Comparison of ENCODE assay signal across 29 mouse cellular contexts in genomic region chr12:21168149-21168548, GRCm38 (mm10).
DNase-seq lines count a peak whose midpoint lies in the region; ATAC-seq and TF ChIP-seq lines count a peak whose summit lies in the region.
"Had no signal": no experiment of that assay in that cellular context is flagged by ENCODE, and none has a peak within 500 bp of the region (broad histone marks: within the 10 kb centered on the region; RNA-seq: fewer than 3 reads in every experiment).

No protein-coding gene starts in this region.

- peaks cover 15% of the 10 kb centered on the region for H3K36me3 ChIP-seq in heart, embryonic 10.5 days
- H3K36me3 ChIP-seq in heart, embryonic 15.5 days: no peaks in the 10 kb centered on the region
- H3K36me3 ChIP-seq in liver, postnatal 0 days (replicated peaks; ENCODE audit: insufficient read depth, low read length): no peaks in the 10 kb centered on the region; the same call in none of the 2 replicates
- no peaks in the 10 kb centered on the region for H3K36me3 ChIP-seq in ES-Bruce4 (ENCODE audit: control insufficient read depth, insufficient read depth, low read length, poor library complexity, severe bottlenecking)
- H3K36me3 ChIP-seq: G1E; intestine, embryonic 15.5 days; liver, embryonic 15.5 days had no signal

- intact Hi-C loops in heart, postnatal 36 days (cut with DNase I): loop anchor here (5.0 kb wide), 1 partner anchor 56 kb away; no protein-coding TSS in a partner anchor
- intact Hi-C loops in heart, postnatal 10 days (cut with DNase I): no loop called here

- no peak for TF ChIP-seq POLR2A in ES-Bruce4 (IDR thresholded peaks at IDR 0.05; ENCODE audit: insufficient read depth, low read length)

- H3K27me3 ChIP-seq in heart, embryonic 10.5 days (ENCODE audit: insufficient read depth, poor library complexity, severe bottlenecking): no peaks in the 10 kb centered on the region
- H3K27me3 ChIP-seq in heart, embryonic 15.5 days: no peaks in the 10 kb centered on the region
- H3K27me3 ChIP-seq in liver, postnatal 0 days (ENCODE audit: insufficient read depth, low read length): no peaks in the 10 kb centered on the region
- H3K27me3 ChIP-seq in ES-Bruce4 (ENCODE audit: control insufficient read depth, insufficient read depth, low read length, poor library complexity, severe bottlenecking): no peaks in the 10 kb centered on the region
- H3K27me3 ChIP-seq: embryonic facial prominence, embryonic 12.5 days; hindbrain, embryonic 12.5 days; intestine, embryonic 15.5 days; limb, embryonic 13.5 days; liver, embryonic 15.5 days; stomach, embryonic 15.5 days had no signal

- no peak overlapping the region for H3K9ac ChIP-seq in heart, embryonic 15.5 days
- H3K9ac ChIP-seq in liver, postnatal 0 days (replicated peaks): no peak overlapping the region
- no peak overlapping the region for H3K9ac ChIP-seq in ES-Bruce4 (ENCODE audit: low read depth, poor library complexity, severe bottlenecking)
- H3K9ac ChIP-seq: embryonic facial prominence, embryonic 12.5 days; hindbrain, embryonic 12.5 days; intestine, embryonic 15.5 days; limb, embryonic 13.5 days; liver, embryonic 15.5 days; stomach, embryonic 15.5 days had no signal

- H3K4me3 ChIP-seq in heart, embryonic 10.5 days: no peak overlapping the region
- H3K4me3 ChIP-seq in heart, embryonic 15.5 days: no peak overlapping the region
- H3K4me3 ChIP-seq in liver, postnatal 0 days (ENCODE audit: low read depth, low read length): no peak overlapping the region
- H3K4me3 ChIP-seq in ES-Bruce4 (ENCODE audit: low read depth, low read length): no peak overlapping the region
- H3K4me3 ChIP-seq: embryonic facial prominence, embryonic 12.5 days; hindbrain, embryonic 12.5 days; intestine, embryonic 15.5 days; layer of hippocampus, adult 2 months; limb, embryonic 13.5 days; liver, embryonic 15.5 days; stomach, embryonic 15.5 days had no signal

- peaks cover 63% of the 10 kb centered on the region for H3K4me1 ChIP-seq in heart, embryonic 10.5 days
- H3K4me1 ChIP-seq in heart, embryonic 15.5 days (replicated peaks): peaks cover 55% of the 10 kb centered on the region
- peaks cover 18% of the 10 kb centered on the region for H3K4me1 ChIP-seq in liver, postnatal 0 days (ENCODE audit: insufficient read depth)
- peaks cover 14% of the 10 kb centered on the region for H3K4me1 ChIP-seq in ES-Bruce4 (ENCODE audit: control insufficient read depth, insufficient read depth, low read length)

- H3K9me3 ChIP-seq in heart, embryonic 10.5 days: no peaks in the 10 kb centered on the region
- H3K9me3 ChIP-seq in heart, embryonic 15.5 days (replicated peaks): no peaks in the 10 kb centered on the region
- H3K9me3 ChIP-seq in liver, postnatal 0 days (ENCODE audit: low read length): no peaks in the 10 kb centered on the region
- H3K9me3 ChIP-seq in ES-Bruce4 (replicated peaks; ENCODE audit: control insufficient read depth, insufficient read depth, low read length, poor library complexity, severe bottlenecking): no peaks in the 10 kb centered on the region
- H3K9me3 ChIP-seq: embryonic facial prominence, embryonic 12.5 days; intestine, embryonic 15.5 days; limb, embryonic 13.5 days; liver, embryonic 15.5 days; stomach, embryonic 15.5 days had no signal

- no peak for TF ChIP-seq EP300 in liver, postnatal 0 days (IDR thresholded peaks at IDR 0.05; ENCODE audit: low read depth)
- no peak for TF ChIP-seq EP300 in ES-Bruce4 (IDR thresholded peaks at IDR 0.05; ENCODE audit: insufficient read depth, low read depth, low read length)

- WGBS in heart, embryonic 10.5 days: 60% methylated on average over 6 of the region's 6 CpGs
- 54% methylated on average over 6 of the region's 6 CpGs for WGBS in heart, embryonic 15.5 days
- 63% methylated on average over 6 of the region's 6 CpGs for WGBS in liver, postnatal 0 days (ENCODE audit: insufficient replicate concordance)

- peak overlapping the region; percentile 81; the same call in 1 of the 2 replicates for H3K27ac ChIP-seq in heart, embryonic 10.5 days
- peak overlapping the region; percentile 10 for H3K27ac ChIP-seq in heart, embryonic 15.5 days
- peak overlapping the region; percentile 91 for H3K27ac ChIP-seq in liver, postnatal 0 days (ENCODE audit: low read depth)
- peak overlapping the region; percentile 90 for H3K27ac ChIP-seq in ES-Bruce4 (ENCODE audit: insufficient read depth, low read length)
- H3K27ac ChIP-seq: embryonic facial prominence, embryonic 12.5 days; hindbrain, embryonic 12.5 days; hindbrain, postnatal 0 days; intestine, embryonic 15.5 days; layer of hippocampus, adult 2 months; limb, embryonic 13.5 days; liver, embryonic 15.5 days; stomach, embryonic 15.5 days had no signal

- peak overlapping the region; percentile 13; the same call in 1 of the 2 replicates for H3K4me2 ChIP-seq in heart, embryonic 15.5 days
- H3K4me2 ChIP-seq in liver, postnatal 0 days (ENCODE audit: low read depth, low read length): no peak overlapping the region
- H3K4me2 ChIP-seq: embryonic facial prominence, embryonic 12.5 days; hindbrain, embryonic 12.5 days; intestine, embryonic 15.5 days; limb, embryonic 13.5 days; liver, embryonic 15.5 days; midbrain, embryonic 11.5 days; stomach, embryonic 15.5 days had no signal

- ATAC-seq in heart, embryonic 15.5 days (replicated peaks; ENCODE audit: insufficient number of reproducible peaks, insufficient read depth, low FRiP score, low read depth): no peak
- peak; percentile 91 for ATAC-seq in liver, postnatal 0 days
- ATAC-seq: forebrain, embryonic 14.5 days; hindbrain, postnatal 0 days; intestine, embryonic 15.5 days; midbrain, embryonic 16.5 days had no signal

- DNase-seq in heart, embryonic 10.5 days (ENCODE audit: low spot score): no peak
- DNase-seq in heart, postnatal 36 days: no peak
- no peak for DNase-seq in heart, postnatal 10 days
- DNase-seq in liver, postnatal 0 days: peak; percentile 42
- DNase-seq in liver: no peak
- no peak for DNase-seq in testis, postnatal 10 days (ENCODE audit: low spot score)
- DNase-seq: adrenal gland, adult 8-10 months; cerebellum, adult 11 months; cerebellum, adult 9-11 months; embryo, embryonic 11 days; gastrocnemius, postnatal 10 days; kidney, adult 2 months; kidney, postnatal 36 days; lung, postnatal 36 days; right cerebral cortex, postnatal 25 days had no signal

- TF ChIP-seq CTCF in liver, postnatal 0 days (IDR thresholded peaks at IDR 0.05; ENCODE audit: low read depth): no peak
- no peak for TF ChIP-seq CTCF in ES-Bruce4 (IDR thresholded peaks at IDR 0.05; ENCODE audit: low read depth, low read length)

Comparison
In these comparisons a context has a peak if more than half of its experiments do, and no peak if none do; other contexts are left out.
1. H3K27ac ChIP-seq: peak in every context shown above with its lines; median percentile 91 in liver, postnatal 0 days; 90 in ES-Bruce4; 81 in heart, embryonic 10.5 days; 10 in heart, embryonic 15.5 days.